9 mouse cellular contexts compared by ENCODE assay signal in the genomic region with DNA sequence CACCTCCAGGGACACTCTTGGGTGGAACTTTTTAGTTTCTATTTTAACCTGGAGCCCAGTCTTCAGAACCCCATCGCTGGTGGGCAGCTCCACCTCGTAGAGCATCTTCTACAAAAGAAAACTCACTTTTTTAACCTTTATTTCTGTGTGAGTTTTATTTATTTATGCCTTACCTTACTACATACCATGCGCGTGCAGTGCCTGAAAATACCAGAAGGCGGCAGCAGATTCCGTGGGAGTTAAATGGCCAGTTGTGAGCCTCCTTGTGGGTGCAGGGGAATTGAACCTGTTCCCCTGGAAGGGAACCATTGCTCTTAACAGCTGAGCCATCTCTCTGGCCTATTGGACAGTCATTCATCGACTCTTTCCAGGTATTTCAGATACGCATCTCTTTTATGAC. TPM values are rescaled to one million over a fixed set of nuclear protein-coding genes. Genes with fewer than 3 reads are reported as not detected.
DNase-seq lines count a peak whose midpoint lies in the region; ATAC-seq and TF ChIP-seq lines count a peak whose summit lies in the region.
"Had no signal": no experiment of that assay in that cellular context is flagged by ENCODE, and none has a peak within 500 bp of the region (broad histone marks: within the 10 kb centered on the region; RNA-seq: fewer than 3 reads in every experiment).

No protein-coding gene starts in this region.

- H3K4me3 ChIP-seq in forebrain, embryonic 14.5 days (ENCODE audit: low read depth, low read length): no peak overlapping the region
- H3K4me3 ChIP-seq in forebrain, embryonic 13.5 days: no peak overlapping the region
- no peak overlapping the region for H3K4me3 ChIP-seq in E14TG2a.4 (replicated peaks; ENCODE audit: low read length)
- H3K4me3 ChIP-seq in layer of hippocampus, adult 2 months: no peak overlapping the region
- H3K4me3 ChIP-seq: limb, embryonic 15.5 days had no signal

- H3K27me3 ChIP-seq in forebrain, embryonic 14.5 days (replicated peaks; ENCODE audit: control insufficient read depth, insufficient read depth, low read length): no peaks in the 10 kb centered on the region
- no peaks in the 10 kb centered on the region for H3K27me3 ChIP-seq in forebrain, embryonic 13.5 days
- H3K27me3 ChIP-seq in E14TG2a.4 (ENCODE audit: insufficient read depth, low read length): no peaks in the 10 kb centered on the region
- H3K27me3 ChIP-seq: limb, embryonic 15.5 days had no signal

- TF ChIP-seq POLR2A in brain, embryonic 14.5 days (IDR thresholded peaks at IDR 0.05; ENCODE audit: borderline replicate concordance, extremely low read depth, insufficient read depth, insufficient read length, poor library complexity, severe bottlenecking): no peak

- DNase-seq in forebrain, embryonic 14.5 days (ENCODE audit: low spot score): peak; percentile 46
- peak; percentile 44 for DNase-seq in brain, embryonic 14.5 days (ENCODE audit: low read depth)
- peak; percentile 40 for DNase-seq in forelimb bud, embryonic 11.5 days (ENCODE audit: low read depth, low spot score)
- DNase-seq in layer of hippocampus, adult 2 months (ENCODE audit: low spot score in 2 of 2): peak; percentile 39 to 44
- peak; percentile 86 to 92 for DNase-seq in spleen, postnatal 10 days (ENCODE audit: low spot score in 2 of 2)

- no peak for ATAC-seq in forebrain, embryonic 14.5 days
- no peak for ATAC-seq in forebrain, embryonic 13.5 days
- peak; percentile 82 for ATAC-seq in megakaryocyte, adult 5-6 weeks (ENCODE audit: poor library complexity, severe bottlenecking)

- no peak overlapping the region for H3K9ac ChIP-seq in forebrain, embryonic 14.5 days (ENCODE audit: low read length)
- no peak overlapping the region for H3K9ac ChIP-seq in forebrain, embryonic 13.5 days
- H3K9ac ChIP-seq: limb, embryonic 15.5 days had no signal

- peak; percentile 99 for TF ChIP-seq CTCF in E14TG2a.4 (conservative IDR thresholded peaks at IDR 0.05; ENCODE audit: low read length)
- TF ChIP-seq CTCF in brain, embryonic 14.5 days (IDR thresholded peaks at IDR 0.05; ENCODE audit: borderline replicate concordance, extremely low read depth, insufficient read depth, insufficient read length): peak; percentile 55; the same call in 1 of the 2 replicates
- TF ChIP-seq CTCF in layer of hippocampus, adult 2 months (conservative IDR thresholded peaks at IDR 0.05): peak; percentile 90

- no peaks in the 10 kb centered on the region for H3K9me3 ChIP-seq in forebrain, embryonic 14.5 days (replicated peaks; ENCODE audit: control insufficient read depth, low read length)
- H3K9me3 ChIP-seq in forebrain, embryonic 13.5 days (replicated peaks): no peaks in the 10 kb centered on the region
- no peaks in the 10 kb centered on the region for H3K9me3 ChIP-seq in E14TG2a.4 (ENCODE audit: low read length)
- H3K9me3 ChIP-seq: limb, embryonic 15.5 days had no signal

- H3K4me1 ChIP-seq in forebrain, embryonic 14.5 days (ENCODE audit: control insufficient read depth, insufficient read depth, low read length): no peaks in the 10 kb centered on the region
- H3K4me1 ChIP-seq in forebrain, embryonic 13.5 days: no peaks in the 10 kb centered on the region
- peaks cover 8% of the 10 kb centered on the region for H3K4me1 ChIP-seq in E14TG2a.4 (replicated peaks; ENCODE audit: low read depth, low read length)
- H3K4me1 ChIP-seq: limb, embryonic 15.5 days had no signal

- WGBS in forebrain, embryonic 14.5 days: 37% methylated on average over 8 of the region's 8 CpGs
- 37% methylated on average over 8 of the region's 8 CpGs for WGBS in forebrain, embryonic 13.5 days

- H3K27ac ChIP-seq in forebrain, embryonic 14.5 days (ENCODE audit: low read depth, low read length): no peak overlapping the region
- H3K27ac ChIP-seq in forebrain, embryonic 13.5 days: no peak overlapping the region
- no peak overlapping the region for H3K27ac ChIP-seq in layer of hippocampus, adult 2 months
- H3K27ac ChIP-seq: limb, embryonic 15.5 days had no signal

- no peak overlapping the region for H3K4me2 ChIP-seq in forebrain, embryonic 14.5 days (ENCODE audit: low read length)
- no peak overlapping the region for H3K4me2 ChIP-seq in forebrain, embryonic 13.5 days
- H3K4me2 ChIP-seq: limb, embryonic 15.5 days had no signal

- H3K36me3 ChIP-seq in forebrain, embryonic 14.5 days (ENCODE audit: control insufficient read depth, insufficient read depth, low read length): no peaks in the 10 kb centered on the region
- no peaks in the 10 kb centered on the region for H3K36me3 ChIP-seq in forebrain, embryonic 13.5 days (ENCODE audit: poor library complexity, severe bottlenecking)
- H3K36me3 ChIP-seq in E14TG2a.4 (ENCODE audit: insufficient read depth, low read length): no peaks in the 10 kb centered on the region
- H3K36me3 ChIP-seq: limb, embryonic 15.5 days had no signal

RNA-seq across cellular contexts. Expression of gene C1s2, which starts 5.1 kb away (rescaled TPM):
- polyA plus RNA-seq in forebrain, embryonic 14.5 days (2014; fragmentation: Nextera tagmentation; extraction: Ambion mirVana): 0.10 TPM in 1 of 2 replicates, not detected in the other
- polyA plus RNA-seq in forebrain, embryonic 13.5 days (2015; fragmentation: Nextera tagmentation; extraction: Ambion mirVana): 0.13 TPM in 1 of 2 replicates, not detected in the other
- polyA plus RNA-seq in brain, embryonic 14.5 days (2012; rRNA removed): 0.31 and 0.32 TPM in 2 replicates
- under 1 TPM; 0.26 to 0.52 TPM for total RNA-seq in layer of hippocampus, adult 2 months (2021)
- total RNA-seq in megakaryocyte, adult 5-6 weeks (2015): not detected in 2 replicates
- total RNA-seq in megakaryocyte, adult 5-6 weeks (2017): 0.16 TPM in 1 of 2 replicates, not detected in the other
- polyA plus RNA-seq: limb, embryonic 15.5 days had no signal

RNA-seq across cellular contexts. Expression of gene Lpcat3, which starts 21.8 kb away (rescaled TPM):
- polyA plus RNA-seq in forebrain, embryonic 14.5 days (2014; fragmentation: Nextera tagmentation; extraction: Ambion mirVana): 33.4 and 38.7 TPM in 2 replicates
- polyA plus RNA-seq in forebrain, embryonic 13.5 days (2015; fragmentation: Nextera tagmentation; extraction: Ambion mirVana): 34.8 and 36.6 TPM in 2 replicates
- polyA plus RNA-seq in brain, embryonic 14.5 days (2012; rRNA removed): 54.8 and 58.7 TPM in 2 replicates
- total RNA-seq in layer of hippocampus, adult 2 months (2021): 10 to 100 TPM; 31.0 to 32.6 TPM
- 32.8 and 48.3 TPM in 2 replicates for total RNA-seq in megakaryocyte, adult 5-6 weeks (2015)
- 22.4 and 24.8 TPM in 2 replicates for total RNA-seq in megakaryocyte, adult 5-6 weeks (2017)
